Mouse (Mus musculus) CH12.LX (cell line): ENCODE measurements around the gene Cdk14. TPM values are rescaled to one million over a fixed set of nuclear protein-coding genes. Genes with fewer than 3 reads are reported as not detected.

Experiments
- DNase-seq: peaks from one replicate; pipeline ENCODE4 v3.0.0-alpha.2; 2013; ENCODE audit errors: extremely low read depth
- H3K27ac ChIP-seq: 2 replicates; pipeline ENCODE4 v1.5.1; 2012; ENCODE audit warnings: low read depth, mild to moderate bottlenecking, control low read depth, moderate library complexity; ENCODE audit not compliant: insufficient read depth
- H3K27me3 ChIP-seq: replicated peaks from 2 replicates; pipeline ENCODE3; 2012; ENCODE audit warnings: inconsistent platforms
- H3K36me3 ChIP-seq, 2 experiments: replicated peaks in 1 of 2; 2 replicates each; pipeline versions ENCODE3 to v1.6.1; 2012; ENCODE audit warnings: inconsistent platforms in 1 of 2, low read length in 1 of 2, mild to moderate bottlenecking in 1 of 2, mixed read lengths in 1 of 2, moderate library complexity in 1 of 2; ENCODE audit not compliant: control insufficient read depth in 1 of 2, insufficient read depth in 1 of 2
- H3K4me1 ChIP-seq, 2 experiments: 2 replicates each; pipeline ENCODE4 v1.6.1; 2012; ENCODE audit warnings: inconsistent platforms in 1 of 2, moderate library complexity in 1 of 2; ENCODE audit not compliant: insufficient read depth in 2 of 2, control insufficient read depth in 1 of 2
- H3K4me2 ChIP-seq: 2 replicates; pipeline ENCODE4 v1.6.1; 2012; ENCODE audit warnings: low read depth, mild to moderate bottlenecking, control low read depth; ENCODE audit not compliant: poor library complexity, insufficient read depth, severe bottlenecking
- H3K4me3 ChIP-seq, 3 experiments: fragments of 150-350 bp in 1 of 3; sonication (generic) in 1 of 3; replicated peaks in 1 of 3; 2 replicates each; pipeline versions ENCODE3 to v1.5.1; 2011 to 2012; ENCODE audit warnings: low read depth in 2 of 3, low read length in 2 of 3, mild to moderate bottlenecking in 2 of 3, moderate library complexity in 2 of 3, control low read depth in 1 of 3, improper control_type of control experiment in 1 of 3, inconsistent platforms in 1 of 3, mixed read lengths in 1 of 3; ENCODE audit not compliant: poor library complexity in 1 of 3
- H3K79me2 ChIP-seq: replicated peaks from 2 replicates; pipeline ENCODE4 v1.6.1; 2012; ENCODE audit warnings: mild to moderate bottlenecking, moderate library complexity; ENCODE audit not compliant: control insufficient read depth, poor library complexity, insufficient read depth, severe bottlenecking; ENCODE audit errors: extremely low read depth
- H3K9ac ChIP-seq: 2 replicates; pipeline ENCODE4 v1.6.1; 2012; ENCODE audit warnings: low read depth, mild to moderate bottlenecking, control low read depth, moderate library complexity; ENCODE audit not compliant: insufficient read depth
- H3K9me3 ChIP-seq: replicated peaks from 2 replicates; pipeline ENCODE3; 2012; ENCODE audit warnings: low read length, inconsistent platforms, mixed read lengths
- CHD2 ChIP-seq: IDR thresholded peaks from 2 replicates; pipeline ENCODE4 v1.6.1; 2011; ENCODE audit warnings: low read length, improper control_type of control experiment
- E2F4 ChIP-seq: IDR thresholded peaks from 2 replicates; pipeline ENCODE4 v1.6.1; 2011; ENCODE audit warnings: low read depth, low read length, improper control_type of control experiment; ENCODE audit not compliant: insufficient replicate concordance
- ELF1 ChIP-seq: IDR thresholded peaks from 2 replicates; pipeline ENCODE4 v1.6.1; 2014; ENCODE audit warnings: low read depth, mild to moderate bottlenecking, inconsistent platforms, low read length, improper control_type of control experiment
- EP300 ChIP-seq: IDR thresholded peaks from 2 replicates; pipeline ENCODE4 v1.6.1; 2011; ENCODE audit warnings: low read length, improper control_type of control experiment
- GABPA ChIP-seq: IDR thresholded peaks from 2 replicates; pipeline ENCODE4 v1.6.1; 2012; ENCODE audit warnings: low read depth, low read length, improper control_type of control experiment, inconsistent platforms; ENCODE audit not compliant: insufficient replicate concordance
- IRF4 ChIP-seq: IDR thresholded peaks from 2 replicates; pipeline ENCODE4 v1.6.1; 2014; ENCODE audit warnings: low read depth, mild to moderate bottlenecking, inconsistent platforms, low read length, improper control_type of control experiment
- KAT2A ChIP-seq: IDR thresholded peaks from 2 replicates; pipeline ENCODE4 v1.6.1; 2012; ENCODE audit warnings: low read length, improper control_type of control experiment, inconsistent platforms; ENCODE audit not compliant: insufficient replicate concordance
- MAZ ChIP-seq: IDR thresholded peaks from 2 replicates; pipeline ENCODE4 v1.6.1; 2012; ENCODE audit warnings: low read depth, mild to moderate bottlenecking, inconsistent platforms, low read length, improper control_type of control experiment, moderate library complexity
- MXI1 ChIP-seq: IDR thresholded peaks from 2 replicates; pipeline ENCODE4 v1.6.1; 2011; ENCODE audit warnings: mild to moderate bottlenecking, low read depth, low read length, improper control_type of control experiment
- MYC ChIP-seq: IDR thresholded peaks from 2 replicates; pipeline ENCODE4 v1.6.1; 2011; ENCODE audit warnings: low read depth, mild to moderate bottlenecking, improper control_type of control experiment, low read length
- NELFE ChIP-seq: IDR thresholded peaks from 2 replicates; pipeline ENCODE4 v1.6.1; 2011; ENCODE audit warnings: low read depth, low read length, improper control_type of control experiment
- NRF1 ChIP-seq: IDR thresholded peaks from 2 replicates; pipeline ENCODE4 v1.6.1; 2014; ENCODE audit warnings: low read depth, mild to moderate bottlenecking, inconsistent platforms, low read length, improper control_type of control experiment, moderate library complexity
- PAX5 ChIP-seq: IDR thresholded peaks from 2 replicates; pipeline ENCODE4 v1.6.1; 2012; ENCODE audit warnings: low read length, inconsistent platforms, mixed read lengths
- POLR2A ChIP-seq: IDR thresholded peaks from 2 replicates; pipeline ENCODE4 v1.6.1; 2011; ENCODE audit warnings: low read depth, mild to moderate bottlenecking, improper control_type of control experiment, low read length
- POLR2AphosphoS2 ChIP-seq: IDR thresholded peaks from 2 replicates; pipeline ENCODE4 v1.6.1; 2011; ENCODE audit warnings: low read depth, low read length, improper control_type of control experiment
- RAD21 ChIP-seq: IDR thresholded peaks from 2 replicates; pipeline ENCODE4 v1.6.1; 2011; ENCODE audit warnings: low read depth, mild to moderate bottlenecking, low read length, improper control_type of control experiment, moderate library complexity
- SIN3A ChIP-seq: IDR thresholded peaks from 2 replicates; pipeline ENCODE4 v1.6.1; 2012; ENCODE audit warnings: low read length, improper control_type of control experiment, inconsistent platforms
- SMC3 ChIP-seq: IDR thresholded peaks from 2 replicates; pipeline ENCODE4 v1.6.1; 2011; ENCODE audit warnings: low read depth, low read length, improper control_type of control experiment
- TBP ChIP-seq: conservative IDR thresholded peaks from 2 replicates; pipeline ENCODE4 v1.6.1; 2011; ENCODE audit warnings: low read depth, low read length, improper control_type of control experiment
- TCF12 ChIP-seq: IDR thresholded peaks from 2 replicates; pipeline ENCODE4 v1.6.1; 2014; ENCODE audit warnings: low read depth, mild to moderate bottlenecking, inconsistent platforms, low read length, improper control_type of control experiment
- USF1 ChIP-seq: IDR thresholded peaks from 2 replicates; pipeline ENCODE4 v1.6.1; 2014; ENCODE audit warnings: low read depth, mild to moderate bottlenecking, inconsistent platforms, low read length, improper control_type of control experiment
- USF2 ChIP-seq: conservative IDR thresholded peaks from 2 replicates; pipeline ENCODE4 v1.6.1; 2011; ENCODE audit warnings: low read depth, low read length, improper control_type of control experiment
- ZC3H11A ChIP-seq: IDR thresholded peaks from 2 replicates; pipeline ENCODE4 v1.6.1; 2012; ENCODE audit warnings: low read depth, mild to moderate bottlenecking, inconsistent platforms, low read length, improper control_type of control experiment
- dilution Hi-C: fragments of 300-500 bp; cut with MboI; formaldehyde crosslinking; loops from 2 replicates; pipeline ENCODE4 v1.14.3; 2020; ENCODE audit warnings: low sequenced_read_pairs; ENCODE audit not compliant: extremely low pct_unique_long_range_greater_than_20kb, extremely low pct_ligation_motif_present
- in situ Hi-C: fragments of 300-500 bp; cut with MboI; formaldehyde crosslinking; loops from 3 replicates; pipeline ENCODE4 v1.14.3; 2019; ENCODE audit warnings: low sequenced_read_pairs, low pct_ligation_motif_present, low pct_unique_long_range_greater_than_20kb, mixed read lengths
- polyA plus RNA-seq: library from polyadenylated mRNA; unstranded; fragments of >175 nt; gene quantifications from 2 replicates; pipeline ENCODE4 v1.2.1, GENCODE M21; 2012; ENCODE audit warnings: low read depth; ENCODE audit not compliant: insufficient read length
- total RNA-seq, 2 experiments: library from RNA; depleted of rRNA; stranded (reverse); fragments of 300-350 nt in 1 of 2; fragments of >200 nt in 1 of 2; gene quantifications; 2 replicates each; pipeline ENCODE4 v1.2.3; 2012 to 2014

Cdk14 gene
- total and polyA plus RNA-seq, 3 experiments, result 3.7 to 12.0 (median 8.9) TPM

- no peaks in the 10 kb centered on the region for H3K36me3 ChIP-seq
- no peak overlapping the region for H3K4me3 ChIP-seq
- in situ Hi-C loops (no loop called here), dilution Hi-C loops (no loop called here)
- no peak overlapping the region for H3K27ac ChIP-seq
- no peaks in the 10 kb centered on the region for H3K9me3 ChIP-seq
- H3K9ac ChIP-seq, result no peak overlapping the region
- TF ChIP-seq NRF1, result no peak
- no peak for TF ChIP-seq MAZ
- no peak for TF ChIP-seq CHD2
- TF ChIP-seq ELF1, result no peak
- TF ChIP-seq POLR2AphosphoS2, result no peak
- no peak for TF ChIP-seq MXI1
- no peak for TF ChIP-seq USF2
- no peak for TF ChIP-seq IRF4
- no peak for TF ChIP-seq MYC
- no peak for TF ChIP-seq ZC3H11A
- no peak for TF ChIP-seq SIN3A
- TF ChIP-seq TCF12, result no peak
- TF ChIP-seq RAD21, result no peak
- no peak for TF ChIP-seq E2F4
- no peak for TF ChIP-seq KAT2A
- TF ChIP-seq TBP, result no peak
- TF ChIP-seq USF1, result no peak
- peaks cover 0 to 11% of the 10 kb centered on the region in 2 experiments; a peak in 3 of 4 replicates for H3K4me1 ChIP-seq
- no peak for DNase-seq
- H3K4me2 ChIP-seq, result no peak overlapping the region
- no peaks in the 10 kb centered on the region for H3K79me2 ChIP-seq
- no peaks in the 10 kb centered on the region for H3K27me3 ChIP-seq
Observed at GRCm38 (mm10) chr5:4786816-4787215, 633.3 kb downstream of the Cdk14 start.

- H3K4me2 ChIP-seq, result no peak overlapping the region
- peaks cover 0 to 3% of the 10 kb centered on the region in 2 experiments; a peak in 3 of 4 replicates for H3K4me1 ChIP-seq
- dilution Hi-C loops (no loop called here), in situ Hi-C loops (no loop called here)
- no peaks in the 10 kb centered on the region for H3K79me2 ChIP-seq
- no peaks in the 10 kb centered on the region for H3K36me3 ChIP-seq
- H3K9me3 ChIP-seq, result no peaks in the 10 kb centered on the region
- H3K27ac ChIP-seq, result no peak overlapping the region
- TF ChIP-seq SMC3 (no peak), NELFE (no peak), GABPA (no peak), EP300 (no peak), IRF4 (no peak), POLR2A (no peak), NRF1 (no peak), PAX5 (no peak), TCF12 (no peak), E2F4 (no peak), CHD2 (no peak)
- H3K4me3 ChIP-seq, result no peak overlapping the region
- no peak overlapping the region for H3K9ac ChIP-seq
- H3K27me3 ChIP-seq, result no peaks in the 10 kb centered on the region
- DNase-seq, result no peak
Observed at GRCm38 (mm10) chr5:4778274-4778673, 641.8 kb downstream of the Cdk14 start.
